Mouse (Mus musculus) cortical plate, adult 2 months (tissue): Measurements from ENCODE around the gene Grip1. TPM values are rescaled to one million over a fixed set of nuclear protein-coding genes. Genes with fewer than 3 reads are reported as not detected.

Experiments
- H3K27ac ChIP-seq: fragments of 200-500 bp; 2 replicates; pipeline ENCODE4 v1.5.1; 2012; ENCODE audit warnings: low read length, control low read depth, inconsistent platforms; ENCODE audit not compliant: insufficient read depth
- H3K4me1 ChIP-seq: fragments of 200-500 bp; 2 replicates; pipeline ENCODE4 v1.6.1; 2011; ENCODE audit warnings: low read length; ENCODE audit not compliant: control insufficient read depth, insufficient read depth
- H3K4me3 ChIP-seq: fragments of 200-500 bp; 2 replicates; pipeline ENCODE4 v1.5.1; 2011; ENCODE audit warnings: mild to moderate bottlenecking, low read length, control low read depth; ENCODE audit not compliant: insufficient read depth
- CTCF ChIP-seq: fragments of 200-500 bp; IDR thresholded peaks from 2 replicates; pipeline ENCODE4 v1.5.1; 2011; ENCODE audit warnings: mild to moderate bottlenecking, control low read depth, low read length; ENCODE audit not compliant: insufficient read depth; ENCODE audit errors: extremely low read depth
- POLR2A ChIP-seq: fragments of 200-500 bp; IDR thresholded peaks from 2 replicates; pipeline ENCODE4 v1.6.1; 2011; ENCODE audit warnings: mild to moderate bottlenecking, low read length, control low read depth; ENCODE audit not compliant: insufficient read depth; ENCODE audit errors: extremely low read depth
- polyA plus RNA-seq: library from polyadenylated mRNA; depleted of rRNA; stranded (reverse); fragments of >200 nt; gene quantifications from 2 replicates; pipeline ENCODE4 v1.2.3, GENCODE M21; 2012; rRNA removed

Grip1 gene
- 7.8 and 9.2 TPM in 2 replicates for polyA plus RNA-seq

GRCm38 (mm10) chr10:119453431-119454105 lies at the start of gene Grip1:
Gene Grip1, plus strand, starts transcription at chr10:119453830.
- Histone ChIP-seq H3K4me1 (no peaks in the 10 kb centered on the region), H3K4me3 (peak within 1 kb of the TSS; percentile 90), H3K27ac (no peak within 1 kb of the TSS)
- TF ChIP-seq CTCF = no peak
- no peak for TF ChIP-seq POLR2A

DNA sequence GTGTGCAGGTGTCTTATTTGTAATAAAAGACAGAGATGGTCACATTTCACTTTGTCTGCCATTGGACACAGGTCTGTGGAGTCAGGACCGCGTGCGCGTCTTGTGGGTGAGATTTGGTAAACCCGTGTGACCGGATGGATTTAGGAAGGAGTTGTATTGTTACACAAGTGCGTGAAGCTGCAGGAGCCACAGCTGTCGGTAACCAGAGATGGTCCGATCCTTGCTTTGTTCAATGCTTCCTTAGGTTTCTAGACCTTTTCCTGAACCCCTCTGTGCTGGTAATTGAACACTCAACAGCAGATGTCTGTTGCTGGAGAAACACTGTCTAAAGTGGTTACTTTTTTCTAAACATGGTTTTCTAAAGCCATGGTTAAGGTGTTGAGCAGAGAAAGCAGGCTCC lies 48.5 kb upstream of the Grip1 start:
- no peak overlapping the region for H3K27ac ChIP-seq
- no peaks in the 10 kb centered on the region for H3K4me1 ChIP-seq
- TF ChIP-seq CTCF (no peak), POLR2A (no peak)
- no peak overlapping the region for H3K4me3 ChIP-seq

- no peak overlapping the region for H3K27ac ChIP-seq
- H3K4me1 ChIP-seq = no peaks in the 10 kb centered on the region
- TF ChIP-seq CTCF = no peak
- TF ChIP-seq POLR2A = no peak
- no peak overlapping the region for H3K4me3 ChIP-seq
Measured at GRCm38 (mm10) chr10:119405612-119406011, 48.0 kb upstream of the Grip1 start.

DNA sequence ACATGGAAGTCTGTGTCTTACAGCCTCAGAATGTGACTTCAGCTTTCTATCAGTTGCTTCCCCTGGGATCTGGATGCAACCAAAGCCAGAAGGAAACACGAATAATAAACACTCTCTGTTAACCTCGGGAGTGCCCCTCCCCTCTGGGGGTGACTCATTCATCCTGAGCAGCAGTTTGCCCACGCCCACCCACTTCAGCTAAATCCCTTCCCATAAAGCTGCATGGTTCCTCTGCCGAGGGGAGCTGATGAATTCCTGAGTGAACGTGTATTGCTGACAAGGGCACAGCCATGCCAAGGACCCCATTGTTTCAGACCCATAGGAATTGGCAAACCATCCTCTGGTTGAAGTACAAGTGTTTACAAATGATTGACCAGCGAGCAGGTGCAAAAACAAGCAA lies 45.3 kb upstream of the Grip1 start:
- TF ChIP-seq POLR2A (no peak), CTCF (no peak)
- no peak overlapping the region for H3K4me3 ChIP-seq
- H3K27ac ChIP-seq = no peak overlapping the region
- no peaks in the 10 kb centered on the region for H3K4me1 ChIP-seq

DNA sequence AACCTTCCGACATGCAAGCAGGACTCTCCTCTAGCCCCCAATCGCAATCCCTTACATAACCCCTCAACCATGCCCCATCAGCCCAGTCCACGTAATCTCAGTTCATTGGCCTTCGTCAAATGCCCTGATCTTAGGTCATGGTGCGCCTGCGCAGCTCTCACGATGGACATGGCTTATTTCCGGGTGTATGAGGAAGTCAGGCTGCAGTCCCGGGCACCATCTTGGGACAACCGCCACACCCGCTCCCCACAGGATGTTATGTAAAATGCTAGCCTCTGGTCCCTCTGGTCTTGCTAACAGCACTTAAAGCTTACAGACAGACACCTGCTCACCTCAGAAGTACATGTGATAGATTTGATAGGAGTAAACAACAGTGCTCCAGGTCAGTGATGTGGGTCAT lies 40.4 kb upstream of the Grip1 start:
- TF ChIP-seq POLR2A (no peak), CTCF (no peak)

DNA sequence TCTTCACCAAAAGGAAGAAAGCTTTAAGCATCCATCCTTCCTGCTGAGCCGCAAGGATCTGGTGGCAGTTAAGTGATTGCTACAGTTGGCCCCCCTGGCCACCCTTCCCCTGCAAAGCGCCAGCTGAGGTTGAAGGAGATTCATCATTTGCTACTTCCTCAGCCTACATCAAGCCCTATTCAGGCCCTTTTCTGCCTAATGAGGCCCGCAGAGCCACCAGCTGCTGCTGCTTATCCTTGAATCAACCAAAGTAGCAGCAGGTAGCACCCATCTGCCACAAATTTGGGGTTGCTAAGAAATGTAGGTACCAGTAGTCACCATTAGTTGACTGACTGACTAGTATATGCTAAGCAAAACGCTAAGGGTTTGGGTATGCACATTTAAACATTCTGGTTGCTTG lies 38.5 kb upstream of the Grip1 start:
- H3K4me1 ChIP-seq = no peaks in the 10 kb centered on the region
- no peak overlapping the region for H3K4me3 ChIP-seq
- no peak for TF ChIP-seq CTCF
- TF ChIP-seq POLR2A = no peak
- H3K27ac ChIP-seq = no peak overlapping the region

More for the DNA sequence above, 40.4 kb upstream of the Grip1 start:
- H3K4me1 ChIP-seq = no peaks in the 10 kb centered on the region
- H3K4me3 ChIP-seq = no peak overlapping the region
- no peak overlapping the region for H3K27ac ChIP-seq

DNA sequence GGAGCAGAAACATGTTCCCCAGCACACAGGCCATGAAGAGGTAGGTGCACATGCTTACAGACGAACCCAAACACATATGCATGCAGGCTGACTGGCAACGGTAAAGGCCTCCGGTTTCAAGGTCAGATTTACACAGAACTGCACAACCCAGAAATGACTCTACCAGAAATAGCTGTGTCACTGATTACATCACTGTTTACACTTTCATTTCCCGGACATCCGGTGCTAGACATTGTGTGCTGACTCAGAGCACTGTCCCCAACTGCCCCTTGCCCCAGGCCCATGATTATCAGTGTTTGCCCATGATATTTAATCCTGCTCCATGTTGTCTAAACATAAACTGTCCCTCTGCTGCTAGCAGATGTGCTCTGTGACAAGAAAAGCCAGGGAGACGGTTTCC lies 32.2 kb upstream of the Grip1 start:
- no peak for TF ChIP-seq POLR2A
- TF ChIP-seq CTCF = no peak
- Histone ChIP-seq H3K4me1 (no peaks in the 10 kb centered on the region), H3K27ac (no peak overlapping the region), H3K4me3 (no peak overlapping the region)

- TF ChIP-seq CTCF (no peak), POLR2A (no peak)
- H3K4me1 ChIP-seq = no peaks in the 10 kb centered on the region
- no peak overlapping the region for H3K27ac ChIP-seq
- H3K4me3 ChIP-seq = no peak overlapping the region
Measured at GRCm38 (mm10) chr10:119423821-119424534, 29.7 kb upstream of the Grip1 start.

DNA sequence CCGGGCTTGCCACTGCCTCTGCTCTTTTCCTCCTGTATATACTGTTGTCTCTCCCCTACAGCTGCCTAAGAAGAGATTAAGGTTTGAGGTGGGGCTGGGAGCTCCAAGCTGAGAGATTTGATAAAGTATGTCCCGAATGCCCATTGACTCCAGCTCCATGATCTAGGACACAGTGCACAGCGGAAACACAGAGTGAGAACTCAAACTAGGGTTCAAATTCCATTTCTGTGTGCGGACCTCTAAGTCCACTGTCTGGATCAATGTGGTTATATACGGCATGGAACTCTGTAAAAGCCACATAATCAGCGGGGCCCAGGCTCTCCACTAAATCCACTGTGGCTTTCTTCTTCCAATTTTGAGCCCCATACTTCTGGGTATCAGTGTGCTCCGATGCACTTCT lies 26.0 kb upstream of the Grip1 start:
- no peak overlapping the region for H3K27ac ChIP-seq
- no peak overlapping the region for H3K4me3 ChIP-seq
- no peaks in the 10 kb centered on the region for H3K4me1 ChIP-seq
- TF ChIP-seq POLR2A (no peak), CTCF (no peak)

DNA sequence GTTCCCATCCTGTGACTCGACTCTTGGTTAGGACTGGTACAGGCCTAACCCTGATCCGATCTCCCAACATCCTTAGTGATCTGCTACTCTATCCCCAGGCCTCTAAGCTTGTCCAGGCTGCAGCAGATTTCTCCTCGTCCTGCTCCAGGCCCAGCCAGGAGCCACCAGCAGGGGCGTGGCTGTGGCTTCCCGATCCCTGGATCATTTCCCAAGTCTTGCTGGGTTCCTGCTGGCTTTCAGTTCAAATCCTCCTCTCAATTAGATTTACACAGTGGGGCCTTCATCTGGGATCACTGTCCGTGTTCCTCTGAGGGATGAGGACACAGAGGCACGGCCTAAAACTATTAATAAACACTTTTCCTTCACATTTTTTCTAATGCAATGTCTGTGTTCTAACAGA lies 25.5 kb upstream of the Grip1 start:
- Histone ChIP-seq H3K4me3 (no peak overlapping the region), H3K27ac (no peak overlapping the region), H3K4me1 (no peaks in the 10 kb centered on the region)
- TF ChIP-seq CTCF = no peak
- no peak for TF ChIP-seq POLR2A
